Mouse (Mus musculus) telencephalon, adult 2 months (tissue): ENCODE results near the gene Macf1.
"Not testable (repeated sequence)": the region's sequence is repeated elsewhere in the genome, so short reads cannot be mapped to it uniquely, and the experiment has no call there.

Experiments
- DNase-seq: peaks from one replicate; pipeline ENCODE4 v3.0.0-alpha.2; 2011; ENCODE audit warnings: low read depth, low spot score

Gene Macf1

GRCm38 (mm10) chr4:123634436-123634835 lies 49.7 kb downstream of the Macf1 start:
- DNase-seq, result no peak

- no peak for DNase-seq
These were observed 50.3 kb downstream of the Macf1 start for GRCm38 (mm10) chr4:123633874-123634273.

GRCm38 (mm10) chr4:123633370-123633769 lies 50.8 kb downstream of the Macf1 start:
- no peak for DNase-seq

- not testable (repeated sequence) for DNase-seq
These were observed 52.0 kb downstream of the Macf1 start for GRCm38 (mm10) chr4:123632116-123632515.

GRCm38 (mm10) chr4:123631654-123632053 lies 52.5 kb downstream of the Macf1 start:
- DNase-seq, result no peak

- DNase-seq, result no peak
These were observed 56.5 kb downstream of the Macf1 start for GRCm38 (mm10) chr4:123627683-123628082.

- DNase-seq, result no peak
These were observed 58.7 kb downstream of the Macf1 start for GRCm38 (mm10) chr4:123625332-123626072.

- DNase-seq, result no peak
These were observed 59.7 kb downstream of the Macf1 start for GRCm38 (mm10) chr4:123624438-123624837.

- DNase-seq, result no peak
These were observed 60.4 kb downstream of the Macf1 start for GRCm38 (mm10) chr4:123623742-123624151.

- DNase-seq, result no peak
These were observed 62.4 kb downstream of the Macf1 start for GRCm38 (mm10) chr4:123621732-123622131.

GRCm38 (mm10) chr4:123617727-123618389 lies 66.3 kb downstream of the Macf1 start:
- no peak for DNase-seq

GRCm38 (mm10) chr4:123616971-123617370 lies 67.2 kb downstream of the Macf1 start:
- DNase-seq, result peak; percentile 51

- DNase-seq, result no peak
These were observed 67.7 kb downstream of the Macf1 start for GRCm38 (mm10) chr4:123616501-123616900.

GRCm38 (mm10) chr4:123613309-123613947 lies 70.7 kb downstream of the Macf1 start:
- no peak for DNase-seq

- DNase-seq, result no peak
These were observed 72.2 kb downstream of the Macf1 start for GRCm38 (mm10) chr4:123611940-123612339.

GRCm38 (mm10) chr4:123611241-123611640 lies 72.9 kb downstream of the Macf1 start:
- no peak for DNase-seq

GRCm38 (mm10) chr4:123607174-123607573 lies 77.0 kb downstream of the Macf1 start:
- DNase-seq, result no peak

GRCm38 (mm10) chr4:123605948-123606347 lies 78.2 kb downstream of the Macf1 start:
- no peak for DNase-seq

- DNase-seq, result no peak
These were observed 78.9 kb downstream of the Macf1 start for GRCm38 (mm10) chr4:123605309-123605708.

GRCm38 (mm10) chr4:123602700-123603261 lies 81.4 kb downstream of the Macf1 start:
- no peak for DNase-seq

GRCm38 (mm10) chr4:123601036-123601435 lies 83.1 kb downstream of the Macf1 start:
- no peak for DNase-seq

GRCm38 (mm10) chr4:123598519-123599228 lies 85.5 kb downstream of the Macf1 start:
- no peak for DNase-seq
